Mouse (Mus musculus) CH12F3 (cell line): ENCODE data around the gene Runx2.

Experiments
- in situ Hi-C: fragments of 300-500 bp; cut with MboI; formaldehyde crosslinking; loops from 2 replicates; pipeline ENCODE4 v1.14.3; 2020; ENCODE audit warnings: low sequenced_read_pairs

The Runx2 gene

DNA sequence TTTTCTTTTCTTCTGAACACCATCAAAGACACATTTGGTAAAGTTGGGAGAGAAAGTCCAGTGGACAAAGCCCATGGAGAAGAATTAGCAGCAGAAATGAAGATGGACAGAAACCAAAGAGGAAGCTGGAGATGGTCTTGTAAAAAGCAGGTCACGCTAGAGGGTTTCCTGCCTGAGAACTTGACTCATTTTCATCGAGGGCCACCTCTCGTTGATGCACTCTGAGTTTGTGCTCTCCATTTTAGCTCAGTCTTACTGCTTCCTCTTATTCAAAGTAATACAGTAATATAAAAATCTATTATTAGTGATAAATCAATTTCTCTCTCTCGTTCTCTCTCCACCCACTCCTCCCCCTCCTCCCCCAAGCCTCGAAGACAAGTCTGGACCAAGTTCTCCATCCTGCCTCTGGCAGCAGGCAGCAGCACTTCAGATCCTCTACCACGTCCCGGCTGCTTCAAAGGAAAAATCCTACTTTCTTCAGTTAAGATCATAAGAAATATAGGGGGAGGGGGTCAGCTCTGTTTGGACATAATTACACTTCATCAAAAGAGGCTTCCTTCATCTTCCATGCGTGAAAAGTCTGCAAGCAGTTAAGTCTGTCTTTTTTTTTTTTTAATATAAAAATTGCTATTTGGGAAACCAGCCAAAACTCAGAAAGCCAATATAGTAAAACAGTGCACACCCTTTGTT is 92.3 kb downstream of the Runx2 start:
- in situ Hi-C loops: no loop called here

DNA sequence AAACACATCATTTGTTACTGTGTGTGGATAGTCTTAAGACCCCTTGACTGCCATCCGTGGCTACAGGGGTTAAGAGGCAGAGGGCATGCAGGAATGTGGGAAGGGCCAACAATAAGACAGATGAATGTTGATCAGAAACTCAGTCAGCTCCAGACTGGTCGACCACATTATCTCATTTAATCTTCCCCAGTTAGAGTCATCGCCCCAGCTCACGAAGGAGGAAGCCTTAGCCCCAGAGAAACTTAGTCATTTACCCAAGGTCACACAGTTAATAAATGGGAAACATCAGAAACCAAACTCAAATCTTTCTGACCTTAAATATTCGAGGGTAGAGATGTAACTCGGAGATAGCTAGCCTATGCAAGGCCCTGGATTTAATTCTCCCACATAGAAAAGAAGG is 96.0 kb downstream of the Runx2 start:
- in situ Hi-C loops: no loop called here

DNA sequence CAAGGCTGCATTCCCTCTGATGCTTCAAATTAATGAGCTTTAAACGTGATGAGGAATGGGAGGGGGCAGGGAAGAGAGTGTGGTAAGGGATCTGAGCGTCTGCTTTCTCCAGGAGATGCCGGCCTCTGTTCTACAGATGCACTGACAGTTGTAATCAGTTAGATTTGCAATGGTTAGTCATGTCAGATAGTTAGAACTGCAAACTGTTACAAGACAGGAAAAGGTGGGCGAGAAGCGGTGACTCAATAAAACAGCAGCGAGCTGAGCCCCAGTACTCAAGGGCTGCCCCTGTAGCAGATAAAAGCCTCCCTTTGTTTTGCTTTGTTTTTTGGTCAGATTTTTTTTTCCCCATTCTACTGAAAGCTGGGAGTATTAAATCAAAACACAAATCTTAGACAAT is 96.6 kb downstream of the Runx2 start:
- in situ Hi-C loops: no loop called here

DNA sequence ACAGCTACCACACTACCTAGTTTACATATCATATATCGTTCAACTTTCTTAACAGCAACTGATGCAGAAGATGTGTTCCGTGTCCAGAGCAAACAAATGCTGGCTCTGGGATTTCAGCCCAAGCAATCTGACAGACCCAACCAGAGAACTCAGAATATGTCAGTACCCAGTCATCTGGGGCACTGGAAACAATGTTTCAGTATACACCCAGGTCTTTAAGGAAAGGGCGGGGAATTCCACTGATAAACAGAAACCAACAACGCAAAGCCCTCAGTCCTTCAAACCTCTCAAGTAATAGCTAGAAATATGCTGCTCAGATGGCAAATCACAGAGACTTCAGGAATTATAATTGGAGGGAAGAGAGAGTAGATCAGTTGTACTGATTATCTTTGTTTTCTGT is 100.5 kb downstream of the Runx2 start:
- in situ Hi-C loops: no loop called here

DNA sequence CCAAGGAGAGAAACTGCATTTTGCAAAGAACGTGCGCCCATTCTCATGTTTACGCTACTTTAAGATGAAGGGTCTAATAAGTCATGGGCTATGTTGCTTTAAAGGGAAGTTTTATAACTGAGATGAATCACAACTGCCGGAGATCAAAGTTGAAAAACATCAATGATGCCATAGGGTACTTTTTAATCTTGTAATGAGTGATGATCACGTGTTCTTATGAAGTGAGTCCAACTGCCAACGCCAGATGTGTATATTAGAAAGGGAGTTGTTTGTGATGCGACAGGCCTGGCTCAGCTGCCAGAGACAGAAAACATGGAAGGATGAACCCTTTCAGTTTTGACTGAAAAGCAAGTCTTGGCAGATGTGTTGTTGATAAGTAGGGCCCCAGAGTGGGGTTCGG is 101.2 kb downstream of the Runx2 start:
- in situ Hi-C loops: no loop called here

DNA sequence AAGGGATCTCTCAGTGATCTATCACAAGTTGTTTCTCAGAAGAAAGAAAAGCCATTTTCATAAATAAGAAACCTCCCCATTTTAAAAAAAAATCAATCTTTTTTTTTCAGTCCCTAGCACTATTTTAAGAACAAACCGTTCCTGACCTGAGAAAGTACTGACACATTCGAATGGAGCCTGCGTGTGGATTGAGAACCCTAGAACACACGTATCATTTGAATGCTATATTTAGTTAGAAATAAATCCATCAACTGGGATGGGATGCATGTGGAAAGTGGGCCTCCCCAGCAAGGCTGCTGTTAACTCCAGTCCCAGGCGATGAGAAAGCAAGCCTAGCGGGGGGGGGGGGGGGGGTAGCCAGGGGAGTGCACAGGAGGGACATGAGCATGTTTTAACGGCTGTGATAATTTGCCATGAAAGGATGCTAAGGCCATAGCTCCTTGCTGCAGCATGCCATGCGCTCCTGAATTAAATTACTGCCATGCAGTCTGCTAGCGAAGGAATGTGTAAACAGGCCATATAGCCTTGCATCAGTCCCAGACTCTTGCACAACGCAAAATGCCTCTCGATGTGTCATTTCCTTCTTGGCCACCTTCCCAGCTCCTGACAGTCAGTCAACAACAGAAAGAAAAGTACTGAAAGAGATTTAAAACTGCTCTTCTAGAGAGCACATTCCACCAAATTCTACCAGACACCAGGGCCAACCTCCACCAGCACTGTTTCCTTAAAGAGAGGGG is 104.9 kb downstream of the Runx2 start:
- in situ Hi-C loops: no loop called here

DNA sequence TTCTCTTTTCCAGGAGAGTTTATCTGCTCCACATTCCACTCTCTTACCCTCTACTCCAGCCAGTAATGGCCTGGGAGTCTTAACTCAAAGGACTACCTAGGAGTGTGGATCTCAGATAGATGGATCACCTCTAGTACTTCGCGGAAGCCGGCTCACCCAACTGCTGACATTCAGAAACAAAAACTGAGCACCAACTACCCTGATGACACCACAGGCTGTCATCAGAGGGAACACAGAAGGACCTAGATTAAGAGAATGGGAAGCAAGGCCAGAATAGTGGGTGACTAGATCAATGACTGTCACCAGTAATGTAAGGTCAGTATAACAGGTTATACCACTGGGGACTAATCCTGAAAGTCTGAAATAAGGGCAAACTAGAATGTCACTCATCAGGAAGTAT is 106.6 kb downstream of the Runx2 start:
- in situ Hi-C loops: no loop called here

DNA sequence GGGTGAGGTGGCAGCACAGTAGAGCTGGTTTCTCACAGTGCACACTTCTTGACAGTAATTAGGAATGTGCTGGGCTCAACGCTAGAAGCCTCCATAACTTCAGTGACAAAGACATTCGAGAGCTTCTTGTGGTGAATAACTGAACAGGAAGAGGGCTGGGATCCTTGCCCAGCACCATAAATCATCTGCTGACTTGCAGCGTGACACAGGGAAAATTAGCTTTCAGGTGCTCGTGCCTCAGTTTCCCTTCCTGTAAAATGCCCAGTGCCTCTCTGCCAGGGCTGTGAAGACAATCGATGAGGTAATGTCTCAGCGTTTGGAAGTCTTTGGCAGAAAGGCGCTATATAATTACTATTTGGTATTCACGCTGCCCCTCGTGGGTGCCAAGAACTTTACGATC is 108.1 kb downstream of the Runx2 start:
- in situ Hi-C loops: no loop called here

DNA sequence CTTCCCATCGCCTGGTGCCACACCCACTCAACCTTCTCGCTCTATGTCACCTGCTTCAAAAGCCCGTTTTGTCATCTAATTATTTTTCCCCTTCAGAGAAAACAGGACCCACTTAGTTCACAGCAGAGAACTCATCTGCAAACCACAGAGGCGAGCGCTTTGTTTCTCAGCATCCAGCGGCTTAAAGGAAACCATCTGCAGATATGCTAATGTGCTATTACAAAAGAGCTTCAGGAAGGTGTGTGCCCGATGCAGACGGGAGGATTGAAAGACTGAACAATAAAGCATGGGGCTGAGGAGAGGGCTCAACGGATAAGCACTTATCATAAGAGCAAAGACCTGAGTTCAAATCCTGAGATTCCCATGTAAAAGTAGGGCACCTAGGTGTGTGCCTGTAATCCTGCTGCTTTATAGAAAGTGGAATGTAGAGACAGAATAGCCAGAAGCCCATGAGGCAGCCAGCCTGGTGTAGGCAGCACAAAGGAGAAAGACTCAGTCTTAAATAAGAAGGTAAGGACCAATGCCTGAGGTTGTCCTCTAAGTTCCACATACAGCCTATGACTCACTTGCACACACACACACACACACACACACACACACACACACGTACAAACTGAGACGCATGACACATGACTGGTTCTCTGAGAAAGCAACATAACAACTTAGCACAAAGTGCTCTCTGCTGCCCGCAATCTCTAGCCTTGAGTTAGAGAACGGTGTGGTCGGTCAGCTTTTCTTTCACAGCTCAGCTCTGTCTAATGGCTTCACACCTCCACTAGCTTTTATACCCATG is 111.9 kb downstream of the Runx2 start:
- in situ Hi-C loops: no loop called here

DNA sequence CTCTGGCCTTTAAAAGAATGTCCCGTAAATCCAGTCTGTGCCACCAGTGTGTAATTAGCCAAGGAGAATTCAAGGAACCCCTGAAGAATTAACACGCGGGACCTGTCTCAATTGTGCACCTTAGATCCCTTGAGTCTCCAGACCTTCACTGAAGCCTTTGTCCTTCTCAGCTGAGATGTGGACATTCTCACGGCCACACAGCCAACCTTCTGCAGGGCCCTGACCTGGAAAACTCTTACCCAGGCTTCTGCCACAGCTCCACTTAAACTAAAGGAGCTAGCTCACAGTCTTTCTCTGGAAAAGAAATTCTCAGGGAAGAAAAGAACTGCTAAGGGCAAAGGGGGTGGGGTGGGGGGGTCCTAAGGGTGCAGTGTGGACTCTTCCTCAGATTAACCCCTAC is 113.1 kb downstream of the Runx2 start:
- in situ Hi-C loops: no loop called here

DNA sequence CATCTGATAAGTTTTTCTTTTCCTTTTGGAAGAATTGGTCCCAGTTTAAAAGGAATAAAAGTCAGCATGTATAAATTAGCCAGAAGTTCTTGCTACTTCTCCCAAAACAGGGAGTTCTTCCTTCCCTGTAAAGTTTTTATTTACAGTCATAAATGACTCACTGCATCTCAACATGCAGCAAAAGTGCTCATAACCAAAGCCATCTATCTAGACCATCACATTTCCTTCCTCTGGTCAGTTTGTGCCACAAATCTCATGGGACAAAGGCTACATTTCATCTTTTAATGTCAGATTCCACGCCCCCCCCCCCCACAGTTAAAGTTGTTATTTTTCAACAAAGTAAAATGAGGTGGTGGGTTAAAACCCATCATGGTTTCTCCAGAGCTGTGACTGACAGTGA is 114.3 kb downstream of the Runx2 start:
- in situ Hi-C loops: no loop called here

DNA sequence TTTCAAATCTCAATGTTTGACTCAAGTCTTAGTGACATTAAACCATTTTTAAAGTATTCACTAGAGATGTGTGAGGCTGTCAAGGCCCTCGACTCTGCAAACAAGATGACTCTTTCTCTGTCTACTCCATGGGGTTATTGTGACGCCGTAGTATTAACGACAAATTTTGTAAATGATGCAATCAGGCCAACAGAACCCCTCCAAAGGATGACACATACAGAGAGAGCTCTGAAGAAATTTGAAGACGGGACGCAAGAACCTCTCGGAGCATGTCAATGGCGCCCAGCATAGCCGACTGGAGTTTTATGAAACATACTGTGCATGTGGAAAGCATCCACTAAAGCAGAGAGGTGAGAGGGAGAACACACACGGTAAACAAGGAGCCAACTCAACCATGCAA is 117.5 kb downstream of the Runx2 start:
- in situ Hi-C loops: no loop called here

DNA sequence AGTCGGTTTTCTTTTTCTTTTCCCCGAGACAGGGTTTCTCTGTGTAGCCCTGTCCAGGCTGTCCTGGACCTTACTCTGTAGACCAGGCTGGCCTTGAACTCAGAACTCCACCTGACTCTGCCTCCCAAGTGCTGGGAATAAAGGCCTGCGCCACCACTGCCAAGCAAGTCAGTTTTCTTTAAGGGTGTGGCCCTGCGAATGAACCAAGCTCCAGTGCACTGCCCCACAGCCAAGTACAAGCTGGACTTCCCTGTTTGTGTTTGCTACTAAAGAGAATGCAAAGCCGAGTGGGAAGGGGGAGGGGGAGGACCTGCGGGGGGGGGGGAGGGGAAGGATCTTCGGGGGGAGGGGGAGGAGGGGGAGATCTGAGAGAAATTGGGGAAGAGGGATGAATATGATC is 121.0 kb downstream of the Runx2 start:
- in situ Hi-C loops: no loop called here

DNA sequence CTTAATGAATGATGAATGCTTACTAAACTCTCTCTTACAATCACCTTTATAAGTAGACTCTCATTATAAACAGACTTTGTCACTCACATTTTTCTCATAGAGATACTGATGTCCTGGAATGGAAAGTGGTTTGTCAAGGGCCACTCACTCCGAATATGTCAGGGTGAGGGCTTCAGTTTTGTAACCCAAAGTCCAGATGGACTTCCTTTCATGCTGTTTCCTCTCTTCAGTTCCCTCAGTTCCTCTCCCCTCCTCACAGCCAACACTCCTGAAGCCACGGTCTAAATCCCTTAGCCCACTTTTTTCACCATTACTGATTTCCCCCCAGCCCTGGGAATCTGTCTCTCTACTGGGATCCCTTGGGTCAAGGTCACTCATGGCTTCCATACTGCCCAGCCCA is 123.1 kb downstream of the Runx2 start:
- in situ Hi-C loops: no loop called here

DNA sequence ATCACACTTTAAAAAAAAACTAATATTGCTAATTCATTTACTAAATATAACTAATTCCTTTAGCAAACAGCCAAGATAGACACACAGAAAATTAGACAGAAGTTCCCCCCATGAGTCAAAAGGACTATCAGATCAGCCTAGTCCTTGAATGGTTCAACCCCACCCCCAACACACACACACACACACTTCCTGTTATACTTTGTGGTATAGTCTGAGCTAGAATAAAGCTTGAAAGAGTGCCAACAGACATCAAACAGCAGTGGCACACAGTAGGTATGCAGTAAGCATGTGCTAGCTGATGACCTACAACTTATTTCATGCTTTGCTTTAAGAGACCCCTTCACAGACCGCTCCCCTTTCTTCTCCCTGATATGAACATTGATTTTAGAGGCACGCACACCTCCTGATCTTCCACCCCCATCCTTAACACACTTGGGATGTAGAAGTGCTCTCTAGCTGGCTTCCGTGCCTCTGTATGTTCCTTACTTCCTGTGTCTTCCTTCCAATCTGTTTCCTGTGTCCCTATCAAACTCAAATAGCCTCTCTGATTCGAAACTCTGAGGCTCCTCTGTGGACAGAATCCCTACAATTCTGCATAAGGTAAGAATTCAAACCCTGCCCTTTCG is 124.1 kb downstream of the Runx2 start:
- in situ Hi-C loops: no loop called here

DNA sequence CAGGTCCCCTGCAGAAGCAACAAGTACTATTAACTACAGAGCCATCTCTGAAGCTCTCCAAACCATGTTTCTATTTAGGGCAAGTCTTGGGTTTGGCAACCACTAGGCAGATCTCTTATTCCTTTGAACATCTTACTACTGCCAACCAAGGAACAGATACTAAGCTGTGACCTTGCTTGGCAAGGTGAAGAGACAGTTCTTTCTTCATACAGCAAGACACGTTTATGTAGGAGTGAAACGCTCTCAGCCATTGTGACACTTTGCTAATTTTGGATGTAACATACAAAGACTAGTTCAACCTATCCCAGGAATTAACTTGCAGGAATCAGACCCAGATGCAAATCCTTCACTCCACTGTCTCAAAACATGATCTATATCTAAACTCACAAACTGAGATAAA is 126.3 kb downstream of the Runx2 start:
- in situ Hi-C loops: no loop called here

DNA sequence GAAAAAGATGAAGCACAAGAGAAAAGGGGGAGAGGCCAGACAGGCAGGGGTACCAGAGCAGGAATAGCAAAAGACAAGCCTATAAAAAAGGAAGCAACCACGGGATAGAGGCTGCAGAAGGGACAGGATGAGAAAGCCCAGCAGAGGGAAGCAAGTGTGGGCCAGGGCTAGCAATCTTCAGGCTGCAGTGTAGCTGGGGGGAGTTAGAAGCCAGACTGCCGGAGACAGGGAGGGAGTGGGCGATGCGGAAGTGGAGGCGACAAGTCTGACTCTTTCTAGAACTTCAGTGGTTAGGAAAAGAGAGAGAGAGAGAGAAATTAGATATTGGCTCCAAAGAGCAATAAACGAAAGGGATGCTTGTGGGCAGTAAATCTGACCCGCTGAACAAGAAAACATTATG is 129.1 kb downstream of the Runx2 start:
- in situ Hi-C loops: no loop called here

DNA sequence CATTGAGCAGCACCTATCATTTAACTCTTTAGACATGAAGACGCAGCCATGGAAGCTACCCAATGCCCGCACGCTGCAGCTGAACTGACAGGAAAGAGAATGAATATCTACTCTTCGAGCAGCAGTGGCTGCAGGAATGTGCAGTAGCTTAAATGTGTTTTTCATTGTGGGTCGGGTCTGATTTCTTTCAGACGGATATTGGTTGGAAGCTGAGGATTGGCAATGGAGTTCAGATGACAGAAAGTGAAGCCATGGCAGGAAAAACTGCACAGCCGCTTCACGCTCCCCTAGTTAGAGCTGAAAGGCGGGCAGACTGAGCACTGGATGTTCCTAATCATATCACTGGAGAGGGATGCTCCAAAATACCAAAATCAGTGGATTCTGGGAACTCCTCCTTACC is 131.6 kb downstream of the Runx2 start:
- in situ Hi-C loops: no loop called here

DNA sequence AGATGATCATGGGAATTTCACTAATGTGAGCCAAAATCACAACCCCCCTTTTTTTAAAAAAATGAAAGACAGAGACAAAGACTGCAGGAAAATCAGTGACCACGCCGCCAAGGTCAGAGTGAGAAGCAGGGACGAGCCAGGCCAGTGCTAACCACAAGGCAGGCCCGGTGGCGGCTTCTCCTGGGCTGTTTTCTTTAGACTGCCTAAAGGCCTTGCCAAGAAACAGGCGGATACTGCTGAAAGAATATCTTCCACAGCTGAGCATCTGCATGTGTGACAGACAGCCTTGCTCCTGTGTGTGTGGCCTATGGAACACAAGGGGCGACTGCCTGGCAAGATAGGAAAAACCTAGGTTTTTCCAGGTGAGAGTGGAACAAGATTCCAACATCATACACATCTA is 136.8 kb downstream of the Runx2 start:
- in situ Hi-C loops: no loop called here

DNA sequence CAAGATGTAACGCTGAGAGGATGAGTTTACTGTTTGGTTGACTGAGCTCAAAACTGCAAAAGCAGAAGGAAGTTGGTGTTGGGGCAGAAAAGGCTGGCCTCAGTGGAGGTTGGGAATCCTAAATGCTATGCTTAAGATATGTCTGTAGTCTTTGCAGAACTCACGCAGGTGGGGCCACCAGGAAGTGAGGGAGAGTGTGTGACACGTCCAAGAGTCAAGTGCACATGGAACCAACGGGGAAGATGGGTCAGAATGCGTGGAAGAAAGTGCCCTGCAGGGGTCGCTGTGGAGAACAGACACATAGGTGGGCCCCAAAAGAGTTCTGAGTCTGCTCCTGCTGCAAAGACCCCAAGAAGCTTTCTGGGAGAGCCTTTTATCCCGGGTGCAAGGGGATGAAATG is 141.8 kb downstream of the Runx2 start:
- in situ Hi-C loops: no loop called here

DNA sequence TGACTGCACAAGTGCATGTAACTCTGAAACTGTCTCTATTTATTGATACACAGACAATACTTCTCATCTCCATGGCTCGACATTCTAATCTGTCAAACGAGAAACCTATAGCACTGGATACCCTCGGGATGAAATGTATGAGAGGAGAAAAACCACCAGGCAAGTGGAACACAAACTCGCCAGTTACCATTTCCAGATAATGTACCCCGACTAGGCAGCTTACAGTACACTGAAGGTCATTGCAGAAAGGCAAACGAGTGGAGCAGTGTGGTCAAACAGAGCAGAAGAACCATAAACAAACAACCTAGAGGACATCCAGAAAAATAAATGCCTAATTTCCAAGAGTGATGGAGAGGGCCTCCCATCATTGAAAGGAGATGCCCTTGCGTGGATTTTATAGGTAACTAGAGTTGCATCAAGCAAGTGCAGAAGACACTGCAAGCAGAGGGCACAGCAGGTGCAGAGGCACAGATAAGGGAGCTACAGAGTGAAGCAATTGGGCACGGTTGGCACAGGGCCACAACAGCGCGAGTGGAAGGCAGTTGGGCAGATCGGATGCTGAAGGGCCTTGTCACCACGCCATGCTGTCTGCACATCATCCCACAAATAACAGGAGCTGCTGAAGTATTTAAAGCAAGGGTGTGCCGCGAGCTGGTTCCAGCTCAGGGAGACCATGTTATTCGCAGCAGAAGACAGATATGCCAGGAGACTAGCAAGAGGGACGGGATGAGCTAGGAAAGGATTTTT is 142.5 kb downstream of the Runx2 start:
- in situ Hi-C loops: no loop called here
